Mouse (Mus musculus) kidney, adult 18-20 months (tissue): Measurements from ENCODE around the gene Pja2.
"Not testable (repeated sequence)": the region's sequence is repeated elsewhere in the genome, so short reads cannot be mapped to it uniquely, and the experiment has no call there.

Source experiments
- DNase-seq: peaks from one replicate; pipeline ENCODE4 v3.0.0; 2021

Pja2 gene

DNA sequence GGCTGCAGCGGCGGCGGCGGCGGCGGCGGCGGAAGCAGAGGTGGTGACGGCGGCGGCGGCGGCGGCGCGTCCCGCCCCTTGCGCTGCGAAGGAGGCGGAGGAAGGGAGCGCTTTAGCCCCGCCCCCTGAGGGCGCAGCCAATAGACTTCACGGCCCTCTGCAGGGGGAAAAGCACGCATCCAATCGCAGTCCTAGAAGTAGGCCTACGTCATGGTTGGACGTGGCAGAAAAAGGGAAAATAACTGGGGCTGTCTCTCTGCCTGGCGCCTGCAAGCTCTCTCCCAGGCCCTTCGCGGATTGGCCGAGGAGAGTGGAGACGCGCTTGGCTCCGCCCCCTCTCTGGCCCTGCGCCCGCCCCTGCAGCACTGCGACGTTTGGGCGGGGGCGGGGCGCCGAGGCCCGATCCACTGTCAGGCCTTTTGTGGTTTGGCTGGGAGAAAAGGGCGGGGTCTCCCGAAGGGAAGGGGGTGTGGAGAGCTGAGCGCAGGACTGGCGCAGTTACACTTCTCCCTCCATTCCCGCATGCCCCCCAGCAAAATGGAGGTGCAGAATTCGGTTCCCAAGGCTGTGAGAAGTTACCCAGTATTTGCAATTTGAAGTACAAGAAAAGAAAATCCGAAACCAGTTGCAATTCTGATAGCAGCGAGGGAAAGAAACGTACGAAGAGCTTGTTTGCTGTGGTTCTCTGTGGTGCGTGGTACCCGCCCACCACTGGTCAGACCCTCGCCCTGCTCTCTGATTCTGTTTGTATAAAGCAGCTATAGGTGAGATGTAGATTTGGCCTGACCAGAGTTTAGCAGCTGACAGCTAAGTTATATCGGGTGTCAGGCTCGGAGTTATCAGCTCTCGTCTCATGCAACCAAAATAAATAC is at the start of gene Pja2:
TSS of gene Pja2 (minus strand) at position 19 of the 872 bp plus-strand sequence.
- DNase-seq = peak; percentile 99

- DNase-seq = peak; percentile 79
Measured at GRCm38 (mm10) chr17:64375327-64375726, 43.6 kb upstream of the Pja2 start.

DNA sequence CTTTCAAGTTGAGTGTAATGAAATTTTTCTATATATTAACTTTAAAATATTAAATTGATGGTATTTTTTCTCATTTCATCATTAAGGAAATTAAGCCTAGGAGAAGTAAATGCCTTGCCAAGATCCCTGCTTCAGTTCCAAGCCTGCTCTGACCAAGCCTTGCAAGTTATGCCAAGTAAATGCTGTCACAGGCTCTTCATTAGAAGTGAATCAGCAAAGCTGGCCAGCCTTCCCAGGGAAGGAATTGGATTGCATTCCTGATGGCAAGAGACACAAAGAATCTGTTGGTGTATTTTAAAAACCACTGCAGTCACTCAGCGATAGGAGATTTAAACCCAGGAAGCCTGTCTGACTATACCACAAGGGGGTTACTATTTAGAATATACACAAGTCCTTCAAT is 32.0 kb upstream of the Pja2 start:
- no peak for DNase-seq

DNA sequence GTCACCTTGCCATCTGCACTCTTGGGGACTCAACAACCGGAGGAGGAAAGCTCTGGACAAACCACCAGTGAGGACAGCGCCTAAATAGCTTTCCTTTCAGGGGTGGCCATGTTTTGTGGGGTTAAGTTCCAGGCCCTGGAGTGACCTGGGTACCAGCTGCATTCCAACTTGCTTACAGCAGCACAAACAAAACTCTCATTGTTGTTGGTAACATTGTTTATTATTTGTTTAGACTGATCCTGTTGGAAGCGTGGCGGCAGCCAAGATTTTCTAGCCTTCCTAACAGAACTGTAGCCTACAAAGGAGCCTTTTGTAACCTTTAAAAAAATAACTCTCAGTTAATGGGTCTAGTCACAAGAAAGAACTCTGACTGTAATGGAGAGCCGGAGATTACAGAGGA is 30.9 kb upstream of the Pja2 start:
- DNase-seq = no peak

GRCm38 (mm10) chr17:64361911-64362425 is 30.3 kb upstream of the Pja2 start:
- no peak for DNase-seq

DNA sequence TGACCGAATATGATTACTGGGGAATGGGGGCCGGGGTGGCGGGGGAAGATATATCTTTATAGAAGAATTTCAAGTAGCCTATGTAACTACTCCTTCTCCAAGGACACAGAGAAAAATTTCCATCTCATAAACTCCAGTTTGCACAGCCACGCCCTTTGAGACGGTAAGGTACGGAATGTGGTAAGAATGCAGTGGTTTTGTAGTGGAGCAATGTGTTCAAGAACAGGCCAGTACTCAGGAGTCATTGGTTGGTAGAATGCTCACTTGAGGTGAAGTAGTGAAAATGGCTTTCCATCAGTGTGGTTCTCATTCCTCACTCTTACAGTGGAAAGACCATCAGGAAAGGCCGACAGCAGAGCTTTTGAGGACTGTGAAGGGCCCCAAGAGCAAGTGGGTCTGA is 22.2 kb upstream of the Pja2 start:
- no peak for DNase-seq

DNA sequence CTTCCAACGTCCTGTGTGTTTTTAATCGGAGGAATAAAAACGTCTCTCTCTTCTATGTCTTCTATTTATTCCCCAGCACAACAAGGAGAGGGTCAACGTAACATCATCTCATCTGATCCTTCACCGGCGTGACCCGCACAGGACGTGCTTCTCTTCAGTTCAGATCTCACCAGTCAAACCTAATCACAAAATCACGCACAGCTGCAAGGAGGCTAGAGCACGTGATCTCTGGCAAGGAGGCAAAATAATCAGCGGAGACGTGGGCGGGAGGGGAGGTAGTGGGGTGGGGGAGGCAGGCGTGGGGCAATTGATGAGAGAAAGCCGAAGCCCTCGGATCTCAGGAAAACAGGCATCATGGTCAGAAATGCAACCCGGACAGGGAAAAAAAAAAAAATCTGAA is 14.4 kb upstream of the Pja2 start:
- no peak for DNase-seq

- DNase-seq = no peak
Measured at GRCm38 (mm10) chr17:64344576-64345172, 13.0 kb upstream of the Pja2 start.

- no peak for DNase-seq
Measured at GRCm38 (mm10) chr17:64341698-64342097, 10.0 kb upstream of the Pja2 start.

DNA sequence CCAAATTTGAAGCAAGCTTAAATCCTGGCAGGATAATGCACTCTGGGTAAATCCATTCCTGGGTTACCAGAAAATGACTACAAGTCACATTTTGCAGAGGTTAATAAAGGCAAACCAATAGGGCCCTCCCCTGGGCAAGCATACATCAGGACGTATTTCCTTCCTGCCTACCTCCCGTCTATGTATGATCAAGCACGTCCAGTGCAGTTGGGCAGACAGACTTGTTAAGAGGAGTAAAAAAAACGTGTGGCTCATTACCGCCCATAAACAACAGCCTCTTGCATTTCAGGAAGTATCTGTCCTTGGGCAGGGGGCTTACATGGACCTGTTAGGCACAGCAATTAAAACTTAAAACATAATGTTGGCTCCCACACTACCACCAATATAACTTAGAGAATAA is 8.0 kb upstream of the Pja2 start:
- DNase-seq = no peak

DNA sequence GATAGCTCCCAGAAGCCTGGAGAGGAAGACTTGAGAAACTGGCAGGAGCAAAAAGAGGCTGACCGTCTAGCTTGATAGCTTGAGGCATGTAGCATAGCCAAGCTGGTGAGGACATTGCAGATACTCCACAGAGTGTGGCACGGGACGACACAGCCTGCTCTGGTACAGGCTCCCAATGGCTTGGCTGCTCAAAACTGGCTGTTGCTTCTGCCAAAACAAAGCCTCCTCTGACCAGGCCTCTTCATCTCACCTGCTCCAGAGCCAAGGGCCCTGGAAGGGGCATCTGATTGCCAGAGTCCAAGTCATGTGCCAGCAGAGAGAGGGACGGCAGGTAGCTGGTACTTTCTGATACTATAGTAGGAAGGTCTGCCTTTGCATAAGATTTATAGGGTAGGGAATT is 5.5 kb upstream of the Pja2 start:
- no peak for DNase-seq

- no peak for DNase-seq
Measured at GRCm38 (mm10) chr17:64333956-64334355, 2.2 kb upstream of the Pja2 start.

DNA sequence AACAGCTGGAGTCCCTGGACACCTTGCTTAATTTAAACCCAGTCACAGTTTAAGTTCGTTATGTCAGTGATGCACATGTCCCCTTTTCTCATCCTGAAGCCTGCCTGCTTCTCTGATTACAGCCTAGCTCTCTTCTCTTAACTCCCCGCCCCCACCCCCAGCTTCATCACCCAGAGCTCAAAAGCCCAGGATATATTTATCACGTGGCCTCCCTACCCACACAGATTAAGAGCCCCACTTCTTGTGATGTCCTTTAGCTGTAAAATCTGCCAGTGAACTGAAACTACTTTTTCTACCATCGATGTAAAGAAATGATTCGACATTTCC is 1.0 kb upstream of the Pja2 start:
- DNase-seq = no peak

- DNase-seq = no peak
Measured at GRCm38 (mm10) chr17:64331291-64331897, 322 bp downstream of the Pja2 start.

DNA sequence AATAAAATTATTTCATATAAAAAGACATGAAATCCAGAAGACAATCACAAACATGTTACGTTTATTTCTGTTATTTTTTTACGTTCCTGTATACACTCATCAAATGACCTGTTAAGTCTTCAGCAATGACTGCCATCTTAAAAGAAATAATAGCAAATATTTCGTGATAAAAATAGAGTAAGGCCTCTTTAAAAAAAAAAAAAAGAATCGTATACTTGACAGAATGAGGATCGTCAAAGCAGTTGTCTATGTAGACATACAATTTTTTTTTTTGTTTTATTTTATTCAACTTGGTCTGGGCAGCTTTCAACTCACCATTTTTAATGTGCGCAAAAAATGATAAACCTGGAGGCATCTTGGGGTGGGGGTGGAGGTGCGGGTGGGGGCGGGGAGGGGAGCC is 831 bp downstream of the Pja2 start:
- DNase-seq = no peak

GRCm38 (mm10) chr17:64324556-64324955 is 7.2 kb downstream of the Pja2 start:
- no peak for DNase-seq

DNA sequence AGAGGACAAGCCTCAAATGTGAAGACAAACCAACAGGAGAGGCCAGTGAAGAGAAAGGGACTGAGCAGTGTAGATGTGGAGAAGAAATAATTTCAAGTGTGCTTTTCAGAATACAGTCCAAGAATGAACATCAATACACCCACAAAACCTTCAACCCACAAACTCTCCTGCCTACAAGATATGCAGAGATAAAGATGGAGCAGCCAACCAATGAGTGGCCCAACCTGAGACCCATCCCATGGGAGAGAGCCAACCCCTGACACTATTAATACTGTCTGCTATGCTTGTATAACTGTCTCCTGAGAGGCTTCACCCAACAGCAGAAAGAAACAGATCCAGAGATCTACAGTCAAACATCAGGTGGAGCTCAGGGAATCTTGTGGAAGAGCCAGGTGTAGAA is 16.3 kb downstream of the Pja2 start:
- no peak for DNase-seq

DNA sequence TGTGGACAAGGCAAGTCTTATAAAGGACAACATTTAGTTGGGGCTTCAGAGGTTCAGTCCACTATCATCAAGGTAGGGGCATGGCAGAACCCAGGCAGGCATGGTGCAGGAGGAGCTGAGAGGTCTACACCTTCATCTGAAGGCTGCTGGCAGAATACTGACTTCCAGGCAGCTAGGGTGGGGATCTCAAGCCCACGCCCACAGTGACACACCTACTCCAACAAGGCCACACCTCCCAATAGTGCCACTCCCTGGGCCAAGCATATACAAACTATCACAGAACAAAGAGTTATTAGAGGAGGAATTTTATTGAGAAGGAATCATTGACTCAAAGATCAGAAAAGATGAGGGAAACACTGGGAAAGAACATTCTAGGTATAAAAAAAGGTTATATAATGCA is 17.2 kb downstream of the Pja2 start:
- DNase-seq = not testable (repeated sequence)

DNA sequence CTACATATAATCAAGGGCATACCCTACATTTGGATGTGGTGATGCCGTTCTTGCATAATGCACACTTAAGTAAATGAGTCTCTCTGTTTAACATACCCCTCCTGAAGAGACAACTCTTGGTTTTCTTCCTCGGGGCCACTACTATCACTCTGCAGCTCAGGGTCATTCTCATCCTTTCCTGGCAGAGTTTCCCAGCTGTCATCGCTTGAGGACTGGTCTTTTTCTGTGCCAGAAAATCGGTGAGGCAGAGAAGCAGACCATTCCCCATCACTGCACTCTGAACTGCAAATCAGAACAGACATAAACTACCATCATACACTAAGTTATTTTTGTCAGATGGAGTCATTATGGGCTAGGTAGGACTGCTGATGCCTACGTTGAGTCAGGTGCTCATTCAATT is 34.1 kb downstream of the Pja2 start:
- no peak for DNase-seq

GRCm38 (mm10) chr17:64292740-64293139 is 39.0 kb downstream of the Pja2 start:
- DNase-seq = no peak

DNA sequence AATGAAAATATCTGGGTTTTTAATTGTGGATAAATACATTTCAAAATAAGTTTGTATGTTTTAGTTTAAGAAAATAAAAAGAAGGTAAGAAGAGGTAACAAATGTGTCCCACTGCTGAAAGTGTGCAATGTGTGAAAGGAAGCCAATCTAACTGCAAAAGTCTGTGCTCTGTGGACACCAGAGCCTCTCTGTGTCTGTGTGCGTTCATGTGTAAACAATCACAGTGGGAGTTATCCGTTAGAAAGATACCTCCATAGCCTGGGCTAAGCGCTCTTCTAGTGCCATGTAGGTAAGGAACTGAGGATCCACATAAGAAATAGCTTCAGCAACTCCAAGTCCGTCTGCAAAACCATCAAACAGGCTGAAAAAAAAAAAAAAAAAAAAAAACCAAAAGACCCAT is 42.0 kb downstream of the Pja2 start:
- DNase-seq = no peak

- DNase-seq = no peak
Measured at GRCm38 (mm10) chr17:64288000-64288399, 43.7 kb downstream of the Pja2 start.

- no peak for DNase-seq
Measured at GRCm38 (mm10) chr17:64286836-64287235, 44.9 kb downstream of the Pja2 start.

GRCm38 (mm10) chr17:64281368-64281767 is 50.3 kb downstream of the Pja2 start:
- DNase-seq = not testable (repeated sequence)
